Mouse (Mus musculus) adrenal gland, postnatal 36 days (tissue): ENCODE results near the gene Lmnb2. TPM values are rescaled to one million over a fixed set of nuclear protein-coding genes. Genes with fewer than 3 reads are reported as not detected.

Experiments
- DNase-seq, 2 experiments: peaks; one replicate each; pipeline ENCODE4 v3.0.0; 2021; ENCODE audit warnings: mixed read lengths in 1 of 2
- total RNA-seq, 2 experiments: library from RNA; stranded (reverse); gene quantifications; 2 replicates each; pipeline ENCODE4 v1.2.3; 2021

Lmnb2 gene
- total RNA-seq, 2 experiments from 2014 or later, result 11.2 to 17.2 TPM

- DNase-seq, result no peak
Measured at GRCm38 (mm10) chr10:80946684-80947437, 28.8 kb upstream of the Lmnb2 start.

DNA sequence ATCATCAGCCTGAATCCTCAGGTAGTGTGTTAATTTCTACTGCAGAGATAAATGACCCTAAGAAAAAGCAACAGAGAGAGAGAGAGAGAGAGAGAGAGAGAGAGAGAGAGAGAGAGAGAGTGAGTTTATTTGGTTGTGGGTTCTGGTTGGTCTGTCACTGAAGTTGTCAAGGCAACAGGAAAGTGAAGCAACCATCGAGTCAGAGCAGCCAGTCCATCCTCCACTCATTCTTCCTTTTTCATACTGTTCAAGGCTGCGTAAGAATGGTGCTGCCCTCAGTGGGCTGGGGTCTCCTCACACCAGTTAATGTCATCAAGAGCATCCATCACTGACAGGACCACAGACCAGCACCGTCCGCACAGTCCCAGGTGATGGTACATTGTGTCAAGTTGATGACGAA is 26.2 kb upstream of the Lmnb2 start:
- no peak for DNase-seq

- peak in 1 of 2 experiments; percentile 53 for DNase-seq
Measured at GRCm38 (mm10) chr10:80943701-80944100, 25.7 kb upstream of the Lmnb2 start.

GRCm38 (mm10) chr10:80942919-80943318 is 24.9 kb upstream of the Lmnb2 start:
- no peak for DNase-seq

DNA sequence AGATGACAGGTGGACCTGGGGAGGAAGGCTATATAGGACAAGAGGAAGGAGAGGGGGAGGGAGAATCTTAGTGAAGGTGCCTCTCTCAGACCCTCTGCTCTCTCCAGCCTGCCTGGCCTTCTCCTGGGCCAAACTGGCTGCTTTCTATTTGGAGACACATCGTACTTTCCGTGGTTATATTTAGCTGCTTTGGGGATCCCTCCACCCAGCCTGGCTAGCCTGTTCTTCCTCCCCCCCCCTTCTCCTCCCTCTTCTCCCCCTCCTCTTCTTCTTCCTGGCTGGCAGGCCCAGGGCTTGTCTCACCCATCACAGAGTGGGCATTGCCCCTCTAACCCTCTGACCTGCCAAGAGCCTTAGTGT is 22.9 kb upstream of the Lmnb2 start:
- DNase-seq, result peak in 1 of 2 experiments; percentile 31

DNA sequence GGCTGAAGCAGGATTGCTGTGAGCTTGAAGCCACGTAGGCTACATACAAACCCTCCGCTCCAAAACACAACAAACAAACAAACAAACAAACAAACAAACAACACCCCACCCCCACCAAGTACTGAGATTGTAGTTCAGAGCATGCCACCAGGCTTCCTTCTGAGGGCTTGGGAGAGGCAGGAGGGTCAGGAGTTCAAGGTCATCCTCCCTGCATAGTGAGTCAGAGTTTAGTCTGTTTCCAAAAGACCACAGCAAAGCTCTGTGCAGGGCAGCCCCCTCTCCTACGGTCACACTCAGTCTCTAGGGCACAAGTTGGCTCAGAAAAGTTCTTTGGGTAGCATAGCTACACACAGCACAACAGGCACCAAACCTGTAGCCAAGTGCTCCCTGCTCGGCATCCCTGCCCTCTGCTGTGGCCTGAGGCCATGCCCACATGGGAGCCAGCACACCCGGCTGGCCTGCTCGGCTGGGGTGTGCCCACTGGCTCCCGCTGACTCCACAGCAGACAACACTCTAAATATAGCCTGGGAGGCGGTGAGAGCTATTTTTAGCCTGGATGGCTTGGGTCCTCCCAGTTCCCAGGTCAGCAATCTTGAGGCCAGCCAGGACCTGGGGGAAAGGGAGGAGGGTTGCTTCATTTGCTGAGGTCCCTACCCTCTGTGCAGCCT is 22.4 kb upstream of the Lmnb2 start:
- peak; percentile 69 to 83 for DNase-seq

GRCm38 (mm10) chr10:80939671-80940070 is 21.6 kb upstream of the Lmnb2 start:
- peak; percentile 92 to 95 for DNase-seq

DNA sequence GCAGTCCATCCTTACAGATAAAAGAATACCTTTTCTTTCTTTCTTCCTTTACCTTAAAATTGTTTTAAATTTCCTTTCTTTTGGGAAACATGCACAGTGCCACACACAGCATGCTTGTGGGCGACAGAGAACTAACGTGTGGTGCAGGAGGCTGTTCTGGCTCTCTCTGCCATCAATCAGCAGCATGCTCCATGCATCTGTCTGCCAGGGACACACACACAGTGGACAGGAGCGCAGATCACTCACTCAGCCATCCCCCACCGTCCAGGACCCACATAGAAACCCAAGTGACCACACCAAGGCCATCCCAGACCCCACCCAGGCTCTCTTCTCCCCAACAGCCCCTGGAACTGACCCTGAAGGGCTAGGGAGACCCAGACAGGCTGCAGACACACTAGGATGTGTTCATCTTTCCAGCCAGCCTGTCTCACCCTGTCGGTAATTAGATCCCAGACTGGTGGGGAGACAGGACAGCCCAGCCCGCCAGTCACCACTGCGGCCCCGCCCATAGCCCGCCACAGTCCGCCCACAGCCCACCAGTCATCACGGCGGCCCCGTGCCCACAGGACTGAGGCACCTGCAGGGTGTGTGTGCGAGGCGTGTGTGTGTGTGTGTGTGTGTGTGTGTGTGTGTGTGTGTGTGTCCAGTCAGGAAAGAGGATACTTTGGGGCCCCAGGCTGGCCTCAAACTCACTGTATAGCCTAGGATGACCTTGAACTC is 20.9 kb upstream of the Lmnb2 start:
- DNase-seq, result peak in 1 of 2 experiments; percentile 33

DNA sequence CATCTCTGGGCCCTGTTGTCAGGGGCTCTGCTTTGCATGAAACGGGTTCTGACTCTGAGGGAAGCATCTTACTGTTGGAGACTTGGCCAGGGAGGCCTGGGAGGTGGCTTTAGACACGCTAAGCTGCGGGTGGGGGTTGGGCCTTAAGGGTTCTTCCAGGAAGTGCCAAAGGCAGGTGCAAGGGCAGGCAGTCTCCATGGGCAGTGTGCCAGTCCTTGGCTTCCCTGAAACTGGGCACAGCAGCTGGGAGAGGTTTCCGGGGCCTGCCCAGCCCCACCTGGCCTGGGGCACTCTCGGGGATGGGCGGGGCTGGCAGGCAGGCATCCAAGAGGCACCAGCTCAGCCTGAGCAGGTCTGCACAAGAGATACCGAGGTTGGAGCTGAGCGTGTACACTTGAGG is 19.6 kb upstream of the Lmnb2 start:
- peak; percentile 32 to 46 for DNase-seq

- DNase-seq, result no peak
Measured at GRCm38 (mm10) chr10:80936810-80937164, 18.7 kb upstream of the Lmnb2 start.

GRCm38 (mm10) chr10:80936135-80936809 is 18.2 kb upstream of the Lmnb2 start:
- DNase-seq, result peak; percentile 78 to 87

DNA sequence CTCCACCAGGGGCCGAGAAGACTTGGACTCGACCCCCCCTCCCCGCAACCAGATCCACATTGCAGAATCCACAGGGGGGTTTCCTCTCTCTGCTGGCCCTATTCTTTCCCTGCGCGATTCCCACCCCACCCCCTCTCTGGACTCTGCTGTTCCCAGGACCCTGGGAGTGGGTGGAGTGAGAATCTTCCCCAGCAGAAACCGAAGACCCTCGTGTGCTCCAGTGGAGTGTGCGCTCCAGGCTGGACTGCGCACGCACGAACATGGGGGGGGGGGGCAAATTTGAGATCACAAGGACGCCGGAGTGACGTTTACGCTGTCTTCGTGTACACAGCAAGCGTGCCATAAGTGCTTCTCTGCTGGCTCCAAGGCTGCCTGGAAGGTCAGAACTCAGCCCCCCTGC is 17.7 kb upstream of the Lmnb2 start:
- no peak for DNase-seq

DNA sequence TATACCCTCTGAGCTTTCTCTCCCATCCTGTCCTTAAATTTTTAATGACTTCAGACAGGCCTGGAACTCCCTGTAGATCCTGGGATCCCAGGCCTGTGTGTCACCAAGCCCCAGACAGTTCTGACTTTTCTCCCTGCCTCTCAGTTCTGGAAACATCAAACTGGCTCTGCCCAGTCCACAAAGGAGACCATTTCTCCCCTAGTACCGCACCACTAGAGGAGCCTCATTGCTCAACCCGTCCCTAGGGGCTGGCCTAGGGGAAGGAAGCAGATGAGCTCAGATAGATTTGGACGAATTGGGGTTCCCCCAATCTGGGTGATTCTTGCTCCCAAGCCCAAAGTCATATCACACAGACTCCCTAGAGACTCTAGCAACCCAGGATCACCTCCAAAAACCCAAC is 17.2 kb upstream of the Lmnb2 start:
- peak in 1 of 2 experiments; percentile 39 for DNase-seq

GRCm38 (mm10) chr10:80934136-80934985 is 16.3 kb upstream of the Lmnb2 start:
- no peak for DNase-seq

- peak in 1 of 2 experiments; percentile 37 for DNase-seq
Measured at GRCm38 (mm10) chr10:80933421-80933979, 15.5 kb upstream of the Lmnb2 start.

- peak in 1 of 2 experiments; percentile 27 for DNase-seq
Measured at GRCm38 (mm10) chr10:80932700-80933420, 14.8 kb upstream of the Lmnb2 start.

DNA sequence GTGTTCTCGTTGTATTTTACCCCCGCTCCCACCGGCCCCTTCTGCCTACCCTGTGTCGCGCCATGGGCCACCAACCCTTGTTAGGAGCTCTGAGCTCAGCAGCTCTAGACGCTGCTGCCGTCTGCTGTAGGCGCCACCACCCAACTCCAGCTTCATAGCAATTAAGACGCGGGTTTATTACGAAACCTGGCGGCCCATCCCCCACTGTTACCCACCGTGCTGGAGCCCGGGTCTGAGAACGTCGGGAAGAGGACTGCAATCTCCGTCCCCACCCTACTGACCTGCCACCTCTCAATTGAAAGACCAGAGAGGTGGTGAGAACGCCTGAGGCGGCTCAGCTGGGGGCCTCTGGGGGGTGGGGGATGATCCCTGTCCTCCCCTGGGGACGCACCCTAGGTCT is 14.2 kb upstream of the Lmnb2 start:
- DNase-seq, result peak in 1 of 2 experiments; percentile 42

DNA sequence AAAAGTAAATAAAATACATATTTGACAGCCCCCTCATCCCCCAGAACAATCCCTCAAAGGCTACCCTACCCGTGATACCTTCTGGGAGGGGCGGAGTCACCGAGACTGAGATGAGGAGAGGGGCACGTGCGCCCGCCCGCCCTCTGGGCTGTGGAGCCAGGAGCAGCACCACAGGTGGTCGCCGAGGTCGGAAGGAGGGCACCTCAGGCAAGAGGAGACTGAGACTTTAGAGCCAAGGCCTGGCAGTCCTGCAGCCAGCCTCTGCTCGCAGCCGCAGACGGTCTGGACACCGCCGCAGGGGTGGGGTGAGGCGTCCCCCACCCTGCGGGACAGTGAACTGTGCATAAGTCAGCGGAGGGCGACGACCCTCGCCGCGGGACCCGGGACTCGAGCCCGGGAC is 13.7 kb upstream of the Lmnb2 start:
- no peak for DNase-seq

GRCm38 (mm10) chr10:80931153-80931671 is 13.2 kb upstream of the Lmnb2 start:
- peak; percentile 58 to 64 for DNase-seq
